Mouse (Mus musculus): ENCODE measurements around the gene Cpxm2.

DNA sequence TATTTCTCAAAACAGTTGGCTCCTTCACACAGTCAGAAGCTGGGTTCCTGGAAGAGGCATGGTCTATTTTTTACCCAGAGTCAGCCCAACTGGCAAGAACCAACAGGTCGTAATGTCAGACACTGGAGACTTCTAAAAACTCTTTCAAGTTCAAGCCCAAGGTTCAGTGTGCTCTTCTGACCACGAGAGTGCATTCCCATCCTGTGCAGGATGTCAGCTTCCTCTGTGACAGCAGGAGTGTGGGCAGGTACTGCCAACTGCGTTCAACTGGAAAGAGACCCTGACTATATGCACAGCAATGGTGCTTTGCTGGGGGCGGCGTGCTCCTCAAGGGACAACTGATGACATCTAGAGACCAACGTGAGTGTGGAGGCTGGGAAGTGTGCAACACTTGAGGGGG is 65.9 kb downstream of the Cpxm2 start:
- TF ChIP-seq CTCF (conservative IDR thresholded peaks at IDR 0.05; ENCODE audit: low read length), result no peak
- no peak for TF ChIP-seq NANOG (IDR thresholded peaks at IDR 0.05; ENCODE audit: borderline replicate concordance, low read length)
- no peak for TF ChIP-seq POU5F1 (IDR thresholded peaks at IDR 0.05; ENCODE audit: borderline replicate concordance, low read length)

Data from E14TG2a.4 (cell line).